Mouse (Mus musculus) megakaryocyte, embryonic 14.5 days (primary cell): ENCODE measurements at regions not wholly inside any gene's neighbourhood (a gene's known extent, or its start where the extent isn't known, plus 50 kb on each side); places are given as distances from the start of the nearest gene placed in this dataset.

Experiments
- FLI1 ChIP-seq: IDR thresholded peaks from 2 replicates; pipeline ENCODE4 v1.6.1; 2012; ENCODE audit warnings: low read length, inconsistent platforms, mixed read lengths
- GATA1 ChIP-seq: IDR thresholded peaks from 3 replicates; pipeline ENCODE4 v1.6.1; 2012; ENCODE audit warnings: mixed read lengths, low read length, inconsistent platforms, borderline replicate concordance

DNA sequence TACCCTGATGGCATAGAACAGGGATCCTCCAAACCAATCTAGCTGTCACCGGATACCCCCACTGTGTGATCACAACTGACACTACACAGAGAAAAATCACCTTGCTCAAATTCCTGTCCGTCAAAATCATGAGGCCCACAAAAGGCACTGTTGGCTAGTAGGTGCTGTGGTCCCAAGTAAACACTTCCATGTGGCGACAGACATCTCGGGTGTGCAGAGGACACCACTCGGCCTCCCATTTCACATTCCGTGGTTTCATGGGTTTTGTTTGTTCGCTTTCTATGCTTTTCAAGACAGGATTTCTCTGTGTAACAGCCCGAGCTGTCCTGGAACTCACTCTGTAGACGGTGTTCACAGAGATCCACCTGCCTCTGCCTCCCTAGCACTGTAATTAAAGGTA is 162.2 kb downstream of the Tmx1 start:
- TF ChIP-seq FLI1: no peak
- TF ChIP-seq GATA1: no peak
